Mouse (Mus musculus) CD8-positive naive resting alpha-beta T cell, adult 2 months (primary cell): ENCODE measurements around the gene 4930438A08Rik.
"Not testable (repeated sequence)": the region's sequence is repeated elsewhere in the genome, so short reads cannot be mapped to it uniquely, and the experiment has no call there.

Experiments
- DNase-seq, 2 experiments: peaks; one replicate each; pipeline ENCODE4 v3.0.0; 2022; ENCODE audit warnings: low read depth in 2 of 2, low spot score in 2 of 2

4930438A08Rik gene

GRCm38 (mm10) chr11:58275756-58276155, 1.2 kb downstream of the 4930438A08Rik start:
- no peak for DNase-seq

DNA sequence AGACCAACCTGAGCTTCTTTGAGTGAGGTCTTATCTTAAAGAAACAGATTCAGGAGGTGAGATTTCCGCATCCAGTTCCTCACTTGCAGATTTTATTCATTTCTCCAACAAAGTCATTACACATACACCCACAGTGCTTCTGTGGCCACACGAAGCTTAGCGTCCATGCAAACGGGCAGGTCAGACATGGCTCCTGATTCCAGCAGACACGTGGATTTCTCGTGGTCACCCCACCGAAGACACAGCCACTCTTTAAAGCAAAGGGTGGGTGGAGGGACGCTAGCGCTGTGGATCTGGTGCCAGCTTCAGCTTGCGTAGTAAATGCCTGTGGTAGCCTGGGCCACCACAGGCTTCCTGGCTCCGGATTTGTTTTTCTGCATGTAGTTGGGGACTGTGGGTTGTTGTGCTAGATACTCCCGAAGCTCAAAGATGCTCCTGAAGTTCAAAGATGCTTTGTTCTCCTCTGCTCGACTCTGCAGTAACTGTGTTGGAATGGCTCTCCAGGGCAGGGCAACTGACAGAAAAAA, 7.4 kb downstream of the 4930438A08Rik start:
- DNase-seq: peak in 1 of 2 experiments; percentile 34

DNA sequence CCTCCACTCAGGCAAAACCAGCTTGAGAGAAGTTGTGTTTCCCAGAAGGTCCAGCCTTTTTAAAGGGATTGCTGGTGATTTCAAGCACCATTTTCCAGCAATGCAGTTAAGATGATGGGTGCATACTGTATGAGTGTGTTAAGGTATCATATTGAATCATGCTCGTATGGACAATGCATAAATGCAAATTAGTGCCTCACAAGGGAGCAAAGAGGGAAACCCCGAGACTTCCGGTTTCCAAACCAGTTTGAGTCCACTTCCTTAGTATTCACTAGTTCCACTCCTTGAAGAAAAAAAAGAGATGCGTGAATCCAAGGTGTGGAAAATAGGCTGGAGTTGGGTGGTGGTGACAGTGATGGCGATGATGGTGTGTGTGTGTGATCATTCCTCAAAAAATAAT, 7.9 kb downstream of the 4930438A08Rik start:
- no peak for DNase-seq

- DNase-seq: peak in 1 of 2 experiments; percentile 20
Measured at GRCm38 (mm10) chr11:58289992-58290682, 15.5 kb downstream of the 4930438A08Rik start.

GRCm38 (mm10) chr11:58290812-58291211, 16.2 kb downstream of the 4930438A08Rik start:
- DNase-seq: no peak

DNA sequence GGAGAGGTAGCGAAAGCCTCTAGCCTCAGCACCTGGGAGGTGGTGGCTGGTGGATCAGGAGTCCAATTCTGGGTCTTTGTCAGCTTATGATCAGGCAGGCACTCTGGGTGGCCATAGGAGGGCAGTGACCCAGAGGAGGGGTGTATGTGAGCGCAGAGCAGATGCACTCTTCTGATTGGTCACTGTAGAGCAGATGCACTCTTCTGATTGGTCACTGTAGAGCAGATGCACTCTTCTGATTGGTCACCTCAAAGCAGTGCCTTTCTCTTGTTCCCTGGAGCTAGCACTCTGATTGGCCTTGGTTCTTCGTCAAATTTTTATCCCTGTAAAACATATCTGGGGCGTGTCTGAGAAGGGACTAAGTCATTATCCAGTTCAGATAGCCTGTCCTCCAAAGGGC, 18.2 kb downstream of the 4930438A08Rik start:
- no peak for DNase-seq

DNA sequence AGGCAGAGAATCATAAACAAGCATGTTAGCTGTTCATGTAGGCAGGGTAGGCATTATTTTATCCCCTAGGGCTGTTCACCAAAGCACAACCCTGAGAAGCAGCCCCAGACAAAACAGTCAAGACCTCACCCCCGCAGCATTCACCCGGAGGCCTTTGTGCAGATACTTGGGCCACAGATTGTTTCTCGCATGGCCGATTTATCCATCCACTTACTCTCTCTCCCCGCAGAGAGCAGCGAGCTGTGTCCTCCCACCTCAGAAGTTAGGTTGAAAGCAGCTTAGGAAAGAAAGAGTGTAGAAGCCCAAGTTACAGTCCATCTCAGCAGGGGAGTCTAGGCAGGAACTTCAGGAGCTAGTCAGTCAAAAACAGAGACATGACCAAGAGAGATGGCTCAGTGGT, 22.8 kb downstream of the 4930438A08Rik start:
- DNase-seq: no peak

DNA sequence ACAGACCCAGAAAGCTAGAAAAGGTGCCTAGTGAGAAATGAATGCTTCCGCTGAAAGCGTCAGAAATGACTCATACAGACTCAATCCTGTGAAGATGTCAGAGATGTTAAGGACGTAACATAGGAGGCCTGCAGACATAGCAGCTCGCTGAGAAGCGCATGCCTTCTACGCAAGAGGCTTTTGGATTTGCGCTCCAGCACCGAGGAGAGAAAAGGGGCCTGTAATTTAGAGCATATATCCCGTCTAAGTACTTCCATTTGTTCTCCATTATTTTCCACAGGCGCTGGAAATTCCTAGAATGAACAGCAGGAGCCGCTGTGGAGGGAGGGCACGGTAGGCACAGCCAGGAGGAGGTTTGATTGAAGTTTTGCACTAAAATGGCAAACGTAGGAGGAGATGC, 26.5 kb downstream of the 4930438A08Rik start:
- peak; percentile 69 to 74 for DNase-seq

- peak; percentile 97 to 99 for DNase-seq
Measured at GRCm38 (mm10) chr11:58301837-58302754, 27.5 kb downstream of the 4930438A08Rik start.

DNA sequence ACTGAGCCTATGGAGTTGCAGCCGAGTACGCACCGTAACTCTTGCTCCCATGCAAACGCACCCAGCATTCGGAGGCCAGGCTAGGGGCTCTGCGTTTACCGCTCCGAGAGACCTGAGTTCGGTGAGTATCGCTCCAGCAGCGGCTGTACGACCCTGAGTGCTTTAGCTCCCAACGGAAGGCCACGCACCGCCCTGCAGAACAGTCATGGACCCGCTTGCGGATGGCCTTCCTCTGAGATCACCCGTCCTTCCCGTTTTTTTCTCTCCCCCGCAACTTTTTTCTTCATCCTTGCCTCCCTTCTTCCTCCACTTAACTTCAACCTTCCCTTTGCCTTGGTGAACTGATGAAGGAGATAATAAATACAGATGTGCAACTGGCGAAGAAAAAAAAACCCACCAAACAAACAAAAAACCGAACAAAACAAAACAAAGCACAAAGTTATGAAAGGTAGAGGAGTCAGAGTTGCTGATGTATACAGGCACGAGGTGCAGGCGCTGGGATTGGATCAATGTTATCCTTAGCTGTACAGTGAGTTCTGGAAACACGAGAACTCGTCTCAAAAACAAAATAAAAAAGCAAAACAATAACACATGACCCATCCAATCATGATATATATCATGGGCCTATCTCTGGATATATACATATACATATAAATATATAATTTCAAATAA, 28.3 kb downstream of the 4930438A08Rik start:
- DNase-seq: no peak

DNA sequence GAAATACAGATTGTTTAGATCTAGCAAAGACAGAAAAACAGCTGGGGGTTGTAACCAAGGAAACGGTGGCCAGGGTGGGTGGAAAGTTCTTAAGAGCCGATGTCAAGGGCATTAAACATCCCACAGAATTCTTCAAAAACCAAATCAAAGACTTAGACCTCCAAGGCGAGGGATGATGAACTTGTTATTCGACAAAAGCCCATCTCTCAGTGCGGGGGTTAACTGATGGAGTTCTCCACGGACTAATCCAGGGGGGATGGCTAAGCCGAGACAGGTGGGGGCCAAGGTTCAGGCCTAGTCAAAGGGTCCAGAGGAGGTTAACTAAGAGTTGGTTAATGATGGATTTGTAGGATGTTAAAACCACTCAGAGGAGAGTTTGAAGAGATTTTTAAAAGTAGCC, 29.0 kb downstream of the 4930438A08Rik start:
- no peak for DNase-seq

DNA sequence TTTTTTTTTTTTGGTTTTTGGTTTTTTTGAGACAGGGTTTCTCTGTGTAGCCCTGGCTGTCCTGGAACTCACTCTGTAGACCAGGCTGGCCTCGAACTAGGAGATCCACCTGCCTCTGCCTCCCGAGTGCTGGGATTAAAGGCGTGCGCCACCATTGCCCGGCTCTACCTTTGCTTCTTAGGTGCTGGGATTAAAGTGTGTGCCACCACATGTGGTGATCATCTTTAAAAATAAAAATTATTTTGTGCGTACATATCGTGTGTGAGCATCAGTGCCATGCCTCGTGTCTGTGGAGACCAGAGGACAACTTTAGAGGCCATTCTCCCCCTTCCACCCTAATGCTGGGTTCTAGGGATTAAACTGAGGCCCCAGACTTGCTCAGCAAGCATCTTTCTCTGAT, 30.7 kb downstream of the 4930438A08Rik start:
- not testable (repeated sequence) for DNase-seq

GRCm38 (mm10) chr11:58306860-58307308, 32.3 kb downstream of the 4930438A08Rik start, which contains the start of gene Zfp692:
TSS of gene Zfp692 (plus strand) at chr11:58307069.
- DNase-seq: peak; percentile 74 to 75

DNA sequence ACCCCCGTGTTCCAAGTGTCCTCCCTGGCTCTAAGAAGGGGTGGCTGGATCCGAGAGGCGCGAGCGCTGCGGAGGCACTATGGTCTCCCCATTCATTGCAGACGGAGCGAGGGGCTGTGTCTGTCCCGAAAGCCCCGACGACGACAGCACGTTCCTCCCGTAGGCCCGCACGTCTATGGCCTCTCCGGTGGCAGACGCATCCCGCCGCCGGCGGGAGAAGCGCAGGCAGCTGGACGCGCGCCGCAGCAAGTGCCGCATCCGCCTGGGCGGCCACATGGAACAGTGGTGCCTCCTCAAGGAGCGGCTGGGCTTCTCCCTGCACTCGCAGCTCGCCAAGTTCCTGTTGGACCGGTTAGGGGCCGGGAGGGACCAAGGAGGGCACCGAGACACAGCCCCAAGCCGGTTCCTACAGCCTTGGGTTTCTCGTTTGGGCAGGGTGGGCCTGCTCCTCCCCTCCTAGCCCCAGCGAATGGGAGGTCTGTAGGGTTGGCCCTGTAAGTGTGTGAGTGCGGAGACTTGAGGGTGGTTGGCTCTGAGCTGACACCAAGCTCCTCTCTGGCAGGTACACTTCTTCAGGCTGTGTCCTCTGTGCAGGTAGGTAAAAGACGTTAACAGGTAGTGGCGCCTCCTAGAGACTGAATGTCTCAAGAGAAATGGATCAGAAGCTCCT, 32.9 kb downstream of the 4930438A08Rik start:
- DNase-seq: peak; percentile 53 to 65

DNA sequence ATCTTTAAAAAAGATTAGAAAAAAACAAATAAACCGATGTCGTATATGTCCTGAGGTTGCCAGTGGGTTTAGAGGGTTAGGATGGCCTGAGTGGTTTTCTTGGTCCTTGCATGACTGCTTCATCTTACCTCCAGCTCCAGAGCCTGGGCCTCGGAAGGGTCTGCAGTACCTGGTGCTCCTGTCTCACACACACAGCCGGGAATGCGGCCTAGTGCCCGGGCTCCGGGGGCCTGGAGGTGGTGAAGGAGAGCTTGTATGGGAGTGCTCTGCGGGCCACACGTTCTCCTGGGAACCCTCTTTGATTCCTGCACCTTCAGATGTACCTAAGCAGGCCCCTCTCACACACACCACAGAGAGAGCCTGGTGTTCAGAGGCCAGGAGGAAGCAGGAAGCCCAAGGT, 34.1 kb downstream of the 4930438A08Rik start:
- DNase-seq: no peak

DNA sequence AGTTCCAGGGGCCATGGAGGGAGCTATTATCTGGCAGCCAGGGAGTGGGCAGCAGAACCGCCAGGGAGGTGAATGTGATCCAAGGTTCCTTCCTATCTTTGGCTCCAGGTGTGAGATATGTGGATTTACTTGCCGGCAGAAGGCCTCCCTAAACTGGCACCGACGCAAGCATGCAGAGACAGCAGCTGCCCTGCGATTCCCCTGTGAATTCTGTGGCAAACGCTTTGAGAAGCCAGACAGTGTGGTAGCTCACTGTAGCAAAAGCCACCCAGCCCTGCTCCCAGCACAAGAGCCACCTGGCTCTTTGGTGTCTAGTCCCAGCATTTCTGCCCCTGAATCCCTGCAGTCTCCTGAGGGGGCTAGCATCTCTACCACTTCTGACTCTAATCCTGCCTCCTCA, 39.5 kb downstream of the 4930438A08Rik start:
- DNase-seq: no peak

DNA sequence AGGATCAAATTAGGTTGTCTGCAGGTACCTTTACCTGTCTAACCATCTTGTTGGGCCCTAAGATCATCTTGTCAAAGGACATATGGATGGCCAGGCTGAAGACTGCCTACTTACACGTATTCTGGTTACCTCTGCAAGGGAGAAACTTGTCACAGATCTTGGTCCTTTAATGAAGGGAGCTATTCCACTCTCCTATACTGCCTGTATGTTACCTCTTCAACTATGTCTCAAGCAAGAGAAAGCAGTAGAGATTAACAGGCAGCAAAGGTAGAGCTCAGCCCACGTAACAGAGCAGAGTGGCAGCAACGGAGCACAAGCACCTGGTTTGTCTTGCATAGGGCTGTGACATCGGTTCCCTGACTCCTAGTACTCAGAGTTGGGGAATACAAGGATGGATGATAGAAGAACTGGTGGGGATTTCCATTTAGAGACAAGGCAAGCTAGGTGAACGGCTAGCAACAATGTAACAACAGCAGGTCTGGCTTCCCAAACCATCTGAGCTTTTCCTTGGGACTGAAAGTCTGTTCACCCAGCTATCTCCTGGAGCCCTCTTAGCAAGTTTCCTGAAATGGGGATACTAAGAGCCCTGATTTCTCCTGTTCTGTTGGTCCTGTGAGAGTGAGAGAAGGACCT, 41.1 kb downstream of the 4930438A08Rik start:
- DNase-seq: no peak

- DNase-seq: no peak
Measured at GRCm38 (mm10) chr11:58316344-58316743, 41.7 kb downstream of the 4930438A08Rik start.

DNA sequence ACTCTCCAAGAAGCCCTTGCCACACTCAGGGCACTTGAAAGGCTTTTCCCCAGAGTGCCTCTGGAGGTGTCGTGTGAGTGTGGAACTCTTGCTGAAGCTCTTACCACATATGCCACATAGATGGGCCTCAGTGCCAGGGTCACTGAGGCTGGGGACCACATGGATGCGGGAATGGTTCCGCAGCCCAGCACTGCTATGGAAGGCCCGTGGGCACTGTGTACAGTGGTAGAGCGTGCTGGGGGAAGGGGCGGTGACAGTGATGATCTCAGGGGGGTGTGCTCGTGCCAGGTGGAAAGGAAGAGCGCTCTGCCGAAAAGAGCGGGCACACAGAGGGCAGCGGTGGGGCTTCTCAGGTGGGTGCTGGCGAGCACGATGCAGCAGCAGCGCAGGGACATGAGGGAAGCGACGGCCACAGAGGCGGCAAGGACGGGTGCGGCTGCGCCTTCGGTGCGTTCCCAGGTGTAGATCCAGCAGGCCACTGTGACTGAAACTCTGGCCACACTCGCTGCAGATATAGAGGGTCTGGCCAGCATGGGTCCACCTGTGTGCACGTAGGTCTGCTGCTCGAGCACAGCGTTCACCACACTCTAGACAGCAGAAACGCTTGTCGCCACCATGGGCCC, 42.3 kb downstream of the 4930438A08Rik start:
- DNase-seq: no peak
